Mouse (Mus musculus) ES-E14 (cell line): Measurements from ENCODE around the gene Klhl15. TPM values are rescaled to one million over a fixed set of nuclear protein-coding genes. Genes with fewer than 3 reads are reported as not detected.
A peak's percentile ranks its signal among the peaks of the same experiment; 100 is the strongest.
"Not testable (repeated sequence)": the region's sequence is repeated elsewhere in the genome, so short reads cannot be mapped to it uniquely, and the experiment has no call there.

ENCODE experiments used
- DNase-seq: peaks from one replicate; pipeline ENCODE4 v3.0.0-alpha.2; 2013; ENCODE audit warnings: low read depth, low spot score
- H3K27ac ChIP-seq: 2 replicates; pipeline ENCODE4 v1.5.1; 2012; ENCODE audit warnings: low read depth, mild to moderate bottlenecking, low read length, moderate library complexity, mixed read lengths; ENCODE audit not compliant: poor library complexity, insufficient read depth, severe bottlenecking
- H3K36me3 ChIP-seq: 2 replicates; pipeline ENCODE4 v1.6.1; 2012; ENCODE audit warnings: mild to moderate bottlenecking, low read length, moderate library complexity, mixed read lengths; ENCODE audit not compliant: control insufficient read depth, poor library complexity, insufficient read depth, severe bottlenecking
- H3K4me1 ChIP-seq, 2 experiments: fragments of 150-350 bp in 1 of 2; sonication (generic) in 1 of 2; 2 replicates each; pipeline ENCODE4 v1.6.1; 2012; ENCODE audit warnings: low read length in 2 of 2, mild to moderate bottlenecking in 1 of 2, mixed read lengths in 1 of 2; ENCODE audit not compliant: control insufficient read depth in 2 of 2, insufficient read depth in 2 of 2, poor library complexity in 1 of 2
- H3K4me3 ChIP-seq, 2 experiments: fragments of 150-350 bp in 1 of 2; sonication (generic) in 1 of 2; 2 replicates each; pipeline ENCODE4 v1.5.1; 2012; ENCODE audit warnings: low read length in 2 of 2, low read depth in 1 of 2, mild to moderate bottlenecking in 1 of 2, mixed read lengths in 1 of 2; ENCODE audit not compliant: insufficient read depth in 1 of 2, poor library complexity in 1 of 2, severe bottlenecking in 1 of 2
- H3K9ac ChIP-seq: 2 replicates; pipeline ENCODE4 v1.6.1; 2012; ENCODE audit warnings: low read depth, mild to moderate bottlenecking, low read length, mixed read lengths; ENCODE audit not compliant: poor library complexity, insufficient read depth, severe bottlenecking
- H3K9me3 ChIP-seq: fragments of 150-350 bp; sonication (generic); 2 replicates; pipeline ENCODE4 v1.6.1; 2012; ENCODE audit warnings: low read depth, mild to moderate bottlenecking, low read length; ENCODE audit not compliant: control insufficient read depth, insufficient read depth
- CHD2 ChIP-seq: IDR thresholded peaks from 2 replicates; pipeline ENCODE4 v1.6.1; 2014; ENCODE audit warnings: mild to moderate bottlenecking, low read depth, low read length, inconsistent platforms
- HCFC1 ChIP-seq: IDR thresholded peaks from 2 replicates; pipeline ENCODE4 v1.6.1; 2012; ENCODE audit warnings: low read length, inconsistent platforms, borderline replicate concordance; ENCODE audit not compliant: insufficient read depth
- MAFK ChIP-seq: IDR thresholded peaks from 2 replicates; pipeline ENCODE4 v1.6.1; 2014; ENCODE audit warnings: mild to moderate bottlenecking, low read depth, low read length, inconsistent platforms; ENCODE audit not compliant: insufficient read depth
- ZC3H11A ChIP-seq: IDR thresholded peaks from 2 replicates; pipeline ENCODE4 v1.6.1; 2012; ENCODE audit warnings: low read depth, mild to moderate bottlenecking, inconsistent platforms, low read length, borderline replicate concordance
- ZNF384 ChIP-seq: IDR thresholded peaks from 2 replicates; pipeline ENCODE4 v1.6.1; 2012; ENCODE audit warnings: low read depth, low read length, inconsistent platforms
- in situ Hi-C, 2 experiments: fragments of 600-800 bp; cut with MboI; formaldehyde crosslinking; loops; one replicate each; pipeline ENCODE4 v1.15.1; 2025; ENCODE audit warnings: low sequenced_read_pairs in 2 of 2, inconsistent platforms in 1 of 2; ENCODE audit not compliant: unreplicated experiment in 2 of 2
- total RNA-seq: library from RNA; depleted of rRNA; stranded (reverse); fragments of 300-350 nt; gene quantifications from 2 replicates; pipeline ENCODE4 v1.2.3, GENCODE M21; 2012; rRNA removed

Gene Klhl15
- total RNA-seq: 5.0 and 5.7 TPM in 2 replicates

GRCm38 (mm10) chrX:94234532-94235189 lies at the start of gene Klhl15:
Klhl15 (plus strand) TSS chrX:94234599.
- Histone ChIP-seq H3K36me3 (no peaks in the 10 kb centered on the region), H3K9me3 (no peaks in the 10 kb centered on the region), H3K27ac (peak within 1 kb of the TSS; percentile 31; the same call in 1 of the 2 replicates), H3K4me1 (no peaks in the 10 kb centered on the region), H3K9ac (peak within 1 kb of the TSS; percentile 83), H3K4me3 (peak within 1 kb of the TSS; percentile 86 to 94)
- in situ Hi-C loops: no loop called here
- DNase-seq: peak; percentile 57
- TF ChIP-seq ZNF384 (no peak), CHD2 (no peak), MAFK (no peak)

GRCm38 (mm10) chrX:94185156-94185555 lies 49.2 kb upstream of the Klhl15 start:
- H3K9me3 ChIP-seq: no peaks in the 10 kb centered on the region
- no peak for DNase-seq
- H3K4me3 ChIP-seq: no peak overlapping the region
- H3K4me1 ChIP-seq: no peaks in the 10 kb centered on the region
- H3K36me3 ChIP-seq: no peaks in the 10 kb centered on the region
- TF ChIP-seq MAFK (no peak), ZC3H11A (no peak), ZNF384 (no peak), CHD2 (no peak), HCFC1 (no peak)
- H3K27ac ChIP-seq: no peak overlapping the region
- no peak overlapping the region for H3K9ac ChIP-seq
- in situ Hi-C loops: no loop called here

- H3K9me3 ChIP-seq, H3K9ac ChIP-seq, H3K4me1 ChIP-seq, H3K27ac ChIP-seq, H3K4me3 ChIP-seq, in situ Hi-C loops: not testable (repeated sequence)
- peak; percentile 41 for DNase-seq
- peaks cover 10% of the 10 kb centered on the region for H3K36me3 ChIP-seq
These were observed 40.5 kb upstream of the Klhl15 start for GRCm38 (mm10) chrX:94193901-94194300.

DNA sequence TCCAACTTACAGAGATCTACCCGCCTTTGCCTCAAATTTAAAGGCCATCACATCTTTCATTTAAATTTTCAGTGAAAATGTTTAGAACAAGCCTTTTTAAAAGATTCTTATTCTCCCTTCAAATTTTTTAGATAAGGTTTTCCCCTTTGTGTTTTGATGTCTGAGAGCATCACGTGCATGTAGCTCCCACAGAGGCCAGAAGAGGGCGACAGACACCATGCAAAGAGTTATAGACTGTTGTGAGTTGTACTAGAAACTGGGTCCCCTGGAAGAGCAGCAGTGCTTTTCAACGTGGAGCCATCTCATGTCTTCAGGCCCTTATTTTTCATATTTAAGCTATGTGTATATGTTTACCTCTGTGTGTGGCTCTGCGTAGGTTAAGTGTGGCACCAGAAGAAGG lies 36.6 kb upstream of the Klhl15 start:
- peak; percentile 43 for DNase-seq
- Histone ChIP-seq H3K9ac (no peak overlapping the region), H3K4me3 (no peak overlapping the region), H3K27ac (no peak overlapping the region), H3K9me3 (no peaks in the 10 kb centered on the region), H3K36me3 (peaks cover 12% of the 10 kb centered on the region), H3K4me1 (no peaks in the 10 kb centered on the region)
- in situ Hi-C loops: no loop called here
- TF ChIP-seq ZC3H11A (no peak), HCFC1 (no peak), CHD2 (no peak), ZNF384 (no peak), MAFK (no peak)

DNA sequence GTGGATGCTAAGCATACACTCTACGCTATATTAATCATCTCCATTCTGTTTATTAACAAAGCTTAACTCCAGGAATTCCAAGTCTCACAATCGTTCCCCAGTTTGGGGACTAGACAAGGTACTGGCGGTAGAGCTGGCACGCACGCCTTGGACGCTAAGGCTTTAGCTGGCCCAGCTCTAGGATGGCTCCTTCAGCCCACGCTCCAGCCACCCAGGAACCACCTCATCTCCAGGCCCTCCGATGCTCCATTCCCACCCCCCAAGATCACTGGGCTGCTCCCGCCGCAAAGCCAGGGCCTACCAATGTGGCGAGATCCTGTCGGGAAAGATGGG lies 22.2 kb upstream of the Klhl15 start:
- H3K4me1 ChIP-seq: 0 out of 4 replicates have a peak, but pooled peaks cover 0 to 2% of the 10 kb centered on the region in 2 experiments
- TF ChIP-seq MAFK (no peak), ZNF384 (no peak), HCFC1 (no peak), ZC3H11A (no peak), CHD2 (no peak)
- in situ Hi-C loops: no loop called here

More for the DNA sequence above, 22.2 kb upstream of the Klhl15 start:
- H3K27ac ChIP-seq: peak overlapping the region; percentile 65; the same call in 1 of the 2 replicates
- H3K4me3 ChIP-seq: peak overlapping the region; percentile 98
- peaks cover 14% of the 10 kb centered on the region; the same call in 1 of the 2 replicates for H3K36me3 ChIP-seq
- no peak for DNase-seq
- H3K9me3 ChIP-seq: no peaks in the 10 kb centered on the region
- H3K9ac ChIP-seq: peak overlapping the region; percentile 99
